In the genomic region with DNA sequence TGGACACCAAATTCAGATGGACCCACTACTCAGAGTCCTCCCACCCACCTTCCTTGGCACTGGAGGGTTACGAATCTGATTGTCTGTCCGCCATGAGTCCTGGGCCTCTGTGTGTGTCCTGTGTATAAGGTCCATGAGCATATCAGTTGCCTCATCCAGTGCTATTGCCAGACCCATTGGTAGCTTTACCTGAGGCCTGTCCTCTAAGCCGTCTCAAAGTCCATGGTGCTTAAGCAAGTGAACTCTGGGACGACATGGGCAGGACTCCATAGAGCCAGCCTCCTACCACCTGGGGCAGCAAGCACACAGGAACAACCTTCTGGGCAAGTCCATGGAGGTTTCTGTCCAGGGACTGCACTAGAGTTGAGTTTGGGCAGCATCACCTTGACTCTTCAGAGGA, we compare ENCODE assay signal across 17 mouse cellular contexts.
"Had no signal": no experiment of that assay in that cellular context is flagged by ENCODE, and none has a peak within 500 bp of the region (broad histone marks: within the 10 kb centered on the region; RNA-seq: fewer than 3 reads in every experiment).

No protein-coding gene starts in this region.

- H3K4me3 ChIP-seq: layer of hippocampus, adult 2 months; liver, embryonic 13.5 days; megakaryocyte, embryonic 14.5 days; midbrain, embryonic 10.5 days; midbrain, embryonic 13.5 days had no signal

- H3K27ac ChIP-seq: kidney, postnatal 0 days; layer of hippocampus, adult 2 months; liver, embryonic 13.5 days; midbrain, embryonic 10.5 days; midbrain, embryonic 13.5 days had no signal

- H3K4me2 ChIP-seq: liver, embryonic 13.5 days; lung, embryonic 14.5 days; midbrain, embryonic 13.5 days had no signal

- H3K4me1 ChIP-seq: liver, embryonic 13.5 days; megakaryocyte, embryonic 14.5 days; midbrain, embryonic 10.5 days; midbrain, embryonic 13.5 days had no signal

- H3K9ac ChIP-seq: liver, embryonic 13.5 days; lung, embryonic 14.5 days; midbrain, embryonic 13.5 days had no signal

- H3K9me3 ChIP-seq: liver, embryonic 13.5 days; midbrain, embryonic 10.5 days; midbrain, embryonic 13.5 days had no signal

- DNase-seq: kidney, adult 11 months; kidney, adult 9 months; kidney, postnatal 25 days; layer of hippocampus, adult 9-11 months; liver, embryonic 13.5 days; lung, embryonic 14.5 days; lung, postnatal 10 days; lung, postnatal 36 days; thymus, adult 2 months; thymus, postnatal 14 days; thymus, postnatal 4 days had no signal

- ATAC-seq: midbrain, embryonic 13.5 days; midbrain, embryonic 16.5 days had no signal

- H3K36me3 ChIP-seq: liver, embryonic 13.5 days; midbrain, embryonic 10.5 days; midbrain, embryonic 13.5 days had no signal

- H3K27me3 ChIP-seq: liver, embryonic 13.5 days; midbrain, embryonic 13.5 days had no signal
